Mouse (Mus musculus): ENCODE data around the gene Clec4a1. TPM values are rescaled to one million over a fixed set of nuclear protein-coding genes. Genes with fewer than 3 reads are reported as not detected.

The Clec4a1 gene
- 1.4 and 1.8 TPM in 2 replicates for polyA plus RNA-seq (2015; fragmentation: Nextera tagmentation; extraction: Ambion mirVana)

GRCm38 (mm10) chr6:122921451-122921850 lies at the start of gene Clec4a1:
Gene Clec4a1 (plus strand): TSS chr6:122921848.
- TF ChIP-seq CTCF (IDR thresholded peaks at IDR 0.05; ENCODE audit: low read depth), result no peak
- Histone ChIP-seq H3K4me2 (replicated peaks; ENCODE audit: low read depth) (no peak within 1 kb of the TSS), H3K27ac (ENCODE audit: low read depth, low read length) (no peak within 1 kb of the TSS), H3K36me3 (ENCODE audit: control insufficient read depth, insufficient read depth) (no peaks in the 10 kb centered on the region), H3K4me1 (replicated peaks; ENCODE audit: control insufficient read depth, insufficient read depth, low read length) (no peaks in the 10 kb centered on the region), H3K27me3 (replicated peaks; ENCODE audit: control insufficient read depth, insufficient read depth, low read length) (no peaks in the 10 kb centered on the region), H3K9ac (ENCODE audit: low read depth, low read length) (no peak within 1 kb of the TSS), H3K4me3 (ENCODE audit: low read depth, low read length) (no peak within 1 kb of the TSS), H3K9me3 (ENCODE audit: control insufficient read depth) (no peaks in the 10 kb centered on the region)
- ATAC-seq, result no peak
- 51% methylated on average over 4 of the region's 4 CpGs for WGBS

GRCm38 (mm10) chr6:122872800-122873199 lies 48.8 kb upstream of the Clec4a1 start:
- Histone ChIP-seq H3K9me3 (ENCODE audit: control insufficient read depth) (no peaks in the 10 kb centered on the region), H3K4me1 (replicated peaks; ENCODE audit: control insufficient read depth, insufficient read depth, low read length) (no peaks in the 10 kb centered on the region), H3K9ac (ENCODE audit: low read depth, low read length) (no peak overlapping the region), H3K36me3 (ENCODE audit: control insufficient read depth, insufficient read depth) (no peaks in the 10 kb centered on the region), H3K27me3 (replicated peaks; ENCODE audit: control insufficient read depth, insufficient read depth, low read length) (no peaks in the 10 kb centered on the region), H3K4me3 (ENCODE audit: low read depth, low read length) (no peak overlapping the region), H3K27ac (ENCODE audit: low read depth, low read length) (no peak overlapping the region), H3K4me2 (replicated peaks; ENCODE audit: low read depth) (no peak overlapping the region)
- no peak for TF ChIP-seq CTCF (IDR thresholded peaks at IDR 0.05; ENCODE audit: low read depth)
- ATAC-seq, result no peak
- WGBS, result 94% methylated on average over 5 of the region's 5 CpGs

DNA sequence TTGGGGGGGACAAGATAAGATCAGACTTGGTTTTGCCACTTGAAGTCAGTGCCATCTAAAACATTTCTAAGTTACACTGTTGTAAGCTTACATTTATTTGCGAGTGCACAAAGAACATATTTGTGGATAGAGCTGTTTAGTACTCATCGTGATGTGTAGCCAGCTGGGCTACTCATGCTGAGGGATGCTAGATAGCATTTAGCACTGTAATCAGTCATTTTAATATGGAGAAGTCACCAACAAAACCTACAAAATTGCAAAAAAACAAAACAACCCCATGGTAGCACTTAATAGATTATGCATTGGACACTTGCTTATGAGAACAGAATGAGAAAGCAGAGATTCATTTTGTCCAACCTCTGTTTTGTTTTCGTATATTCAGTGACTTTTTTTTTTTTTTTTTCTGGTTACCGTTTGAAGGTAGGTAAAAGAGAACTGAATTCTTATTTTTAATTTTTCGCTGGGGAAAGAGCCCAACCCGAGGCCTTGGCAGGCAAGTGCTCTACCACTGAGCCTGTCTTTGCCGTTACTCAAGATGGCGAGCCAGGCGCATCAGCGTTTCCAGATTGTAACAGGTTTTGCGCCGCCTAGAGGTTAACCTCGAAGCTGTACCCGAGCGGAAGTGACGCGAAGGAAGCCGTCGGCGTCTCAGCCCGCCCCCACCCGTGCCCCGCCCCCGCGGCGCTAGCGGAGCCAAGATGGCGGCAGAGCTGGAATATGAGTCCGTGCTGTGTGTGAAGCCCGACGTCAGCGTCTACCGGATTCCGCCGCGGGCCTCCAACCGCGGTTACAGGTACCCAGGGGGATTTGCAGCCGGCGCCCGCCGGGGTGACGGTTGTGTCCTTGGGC lies 47.6 kb upstream of the Clec4a1 start, which contains the start of gene Necap1:
Gene Necap1 (plus strand): TSS at position 604 of the 849 bp plus-strand sequence.
- Histone ChIP-seq H3K27ac (ENCODE audit: low read depth, low read length) (peak within 1 kb of the TSS; percentile 90), H3K27me3 (replicated peaks; ENCODE audit: control insufficient read depth, insufficient read depth, low read length) (no peaks in the 10 kb centered on the region), H3K36me3 (ENCODE audit: control insufficient read depth, insufficient read depth) (peaks cover 4% of the 10 kb centered on the region; the same call in 1 of the 2 replicates), H3K4me3 (ENCODE audit: low read depth, low read length) (peak within 1 kb of the TSS; percentile 80), H3K9me3 (ENCODE audit: control insufficient read depth) (no peaks in the 10 kb centered on the region), H3K4me1 (replicated peaks; ENCODE audit: control insufficient read depth, insufficient read depth, low read length) (no peaks in the 10 kb centered on the region; the same call in 1 of the 2 replicates), H3K9ac (ENCODE audit: low read depth, low read length) (peak within 1 kb of the TSS; percentile 70), H3K4me2 (replicated peaks; ENCODE audit: low read depth) (peak within 1 kb of the TSS; percentile 69)
- peak; percentile 97 for ATAC-seq
- WGBS, result 6% methylated on average over 43 of the region's 43 CpGs
- peak; percentile 90 for TF ChIP-seq CTCF (IDR thresholded peaks at IDR 0.05; ENCODE audit: low read depth)

DNA sequence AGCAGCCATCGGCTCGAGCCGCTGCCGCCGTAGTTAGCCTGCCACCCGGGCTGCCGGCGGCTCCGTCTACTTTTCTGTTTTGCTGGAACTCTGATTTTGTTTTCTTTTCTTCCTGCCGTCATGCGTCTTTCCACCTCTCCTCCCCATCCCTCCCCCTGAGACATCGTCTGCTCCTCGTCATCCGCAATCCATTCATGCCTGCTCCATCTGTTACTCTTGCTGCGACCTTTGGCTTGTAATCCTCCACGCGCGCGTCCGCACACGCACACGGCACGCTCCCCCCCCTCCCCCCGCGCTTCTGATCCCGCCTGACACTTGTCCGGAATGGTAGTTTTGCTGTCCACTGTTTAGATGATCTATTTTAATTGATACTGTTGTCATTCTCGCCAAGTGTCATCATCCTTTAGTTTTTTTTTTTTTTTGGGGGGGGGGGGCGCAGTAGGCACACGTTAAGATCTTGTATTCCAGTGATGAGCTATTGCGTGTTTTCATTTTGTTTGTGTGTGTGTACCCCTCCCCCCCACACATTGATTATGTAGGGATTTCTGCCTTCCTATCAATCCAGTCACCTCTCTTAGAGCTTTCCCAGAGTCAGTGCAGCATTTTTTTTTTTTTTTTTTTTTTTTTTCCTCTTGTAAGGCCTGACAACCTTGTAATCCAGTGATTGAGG lies 46.8 kb upstream of the Clec4a1 start:
- no peak for TF ChIP-seq CTCF (IDR thresholded peaks at IDR 0.05; ENCODE audit: low read depth)

GRCm38 (mm10) chr6:122879141-122879735 lies 42.4 kb upstream of the Clec4a1 start:
- 52% methylated on average over 7 of the region's 7 CpGs for WGBS
- no peaks in the 10 kb centered on the region; the same call in 1 of the 2 replicates for H3K4me1 ChIP-seq (replicated peaks; ENCODE audit: control insufficient read depth, insufficient read depth, low read length)
- no peaks in the 10 kb centered on the region for H3K9me3 ChIP-seq (ENCODE audit: control insufficient read depth)
- TF ChIP-seq CTCF (IDR thresholded peaks at IDR 0.05; ENCODE audit: low read depth), result no peak
- peak; percentile 48 for ATAC-seq
- peaks cover 47% of the 10 kb centered on the region for H3K36me3 ChIP-seq (ENCODE audit: control insufficient read depth, insufficient read depth)
- H3K27me3 ChIP-seq (replicated peaks; ENCODE audit: control insufficient read depth, insufficient read depth, low read length), result no peaks in the 10 kb centered on the region
- H3K27ac ChIP-seq (ENCODE audit: low read depth, low read length), result no peak overlapping the region; the same call in 1 of the 2 replicates
- H3K4me3 ChIP-seq (ENCODE audit: low read depth, low read length), result no peak overlapping the region
- no peak overlapping the region for H3K9ac ChIP-seq (ENCODE audit: low read depth, low read length)
- no peak overlapping the region for H3K4me2 ChIP-seq (replicated peaks; ENCODE audit: low read depth)

More for the DNA sequence above, 46.8 kb upstream of the Clec4a1 start:
- Histone ChIP-seq H3K4me2 (replicated peaks; ENCODE audit: low read depth) (peak overlapping the region; percentile 69), H3K9ac (ENCODE audit: low read depth, low read length) (peak overlapping the region; percentile 70), H3K27ac (ENCODE audit: low read depth, low read length) (peak overlapping the region; percentile 90), H3K4me3 (ENCODE audit: low read depth, low read length) (peak overlapping the region; percentile 80), H3K36me3 (ENCODE audit: control insufficient read depth, insufficient read depth) (peaks cover 8% of the 10 kb centered on the region; the same call in 1 of the 2 replicates), H3K9me3 (ENCODE audit: control insufficient read depth) (no peaks in the 10 kb centered on the region), H3K4me1 (replicated peaks; ENCODE audit: control insufficient read depth, insufficient read depth, low read length) (no peaks in the 10 kb centered on the region; the same call in 1 of the 2 replicates), H3K27me3 (replicated peaks; ENCODE audit: control insufficient read depth, insufficient read depth, low read length) (no peaks in the 10 kb centered on the region)
- ATAC-seq, result peak; percentile 83
- WGBS, result 0% methylated on average over 31 of the region's 31 CpGs

Measured in intestine, postnatal 0 days (tissue).